Mouse (Mus musculus) liver, embryonic 14.5 days (tissue): Measurements from ENCODE around the gene Acnat2. TPM values are rescaled to one million over a fixed set of nuclear protein-coding genes. Genes with fewer than 3 reads are reported as not detected.
"Not testable (repeated sequence)": the region's sequence is repeated elsewhere in the genome, so short reads cannot be mapped to it uniquely, and the experiment has no call there.

Source experiments
- ATAC-seq: fragments of 200-750 bp; cut with Nextera tagmentation; 2 replicates; pipeline ENCODE4 v1.8.0; 2017; ENCODE audit warnings: moderate number of reproducible peaks, mild to moderate bottlenecking, moderate library complexity; ENCODE audit not compliant: insufficient read depth
- DNase-seq, 3 experiments: peaks; one replicate each; pipeline ENCODE4 v3.0.0-alpha.2; 2012 to 2013; ENCODE audit warnings: low read depth in 3 of 3, low spot score in 3 of 3
- H3K27ac ChIP-seq: fragments of 300-500 bp; sonication (generic); 2 replicates; pipeline ENCODE4 v1.5.1; 2014; ENCODE audit warnings: moderate library complexity, mild to moderate bottlenecking, control low read depth, inconsistent platforms
- H3K27me3 ChIP-seq: fragments of 300-500 bp; sonication (generic); 2 replicates; pipeline ENCODE4 v1.6.1; 2014; ENCODE audit warnings: mild to moderate bottlenecking, low read length, moderate library complexity; ENCODE audit not compliant: control insufficient read depth, insufficient read depth
- H3K36me3 ChIP-seq: fragments of 300-500 bp; sonication (generic); replicated peaks from 2 replicates; pipeline ENCODE4 v1.6.1; 2014; ENCODE audit warnings: low read depth; ENCODE audit not compliant: control insufficient read depth, insufficient read depth
- H3K4me1 ChIP-seq, 2 experiments: fragments of 200-500 bp in 1 of 2; fragments of 300-500 bp in 1 of 2; sonication (generic) in 1 of 2; replicated peaks; 2 replicates each; pipeline ENCODE4 v1.6.1; 2012 to 2014; ENCODE audit warnings: antibody characterized with exemption in 1 of 2, inconsistent platforms in 1 of 2, low read length in 1 of 2; ENCODE audit not compliant: control insufficient read depth in 2 of 2, insufficient read depth in 2 of 2
- H3K4me2 ChIP-seq: fragments of 300-500 bp; sonication (generic); 2 replicates; pipeline ENCODE4 v1.6.1; 2014; ENCODE audit warnings: low read depth, mild to moderate bottlenecking, control low read depth, moderate library complexity
- H3K4me3 ChIP-seq, 2 experiments: fragments of 200-500 bp in 1 of 2; fragments of 300-500 bp in 1 of 2; sonication (generic) in 1 of 2; 2 replicates each; pipeline ENCODE4 v1.5.1; 2012 to 2014; ENCODE audit warnings: low read depth in 2 of 2, low read length in 2 of 2, mild to moderate bottlenecking in 2 of 2, control low read depth in 1 of 2, inconsistent platforms in 1 of 2, moderate library complexity in 1 of 2; ENCODE audit not compliant: insufficient read depth in 1 of 2
- H3K9ac ChIP-seq: fragments of 300-500 bp; sonication (generic); replicated peaks from 2 replicates; pipeline ENCODE4 v1.6.1; 2014; ENCODE audit warnings: mild to moderate bottlenecking, control low read depth, moderate library complexity
- H3K9me3 ChIP-seq: fragments of 300-500 bp; sonication (generic); 2 replicates; pipeline ENCODE4 v1.6.1; 2016; ENCODE audit warnings: low read length, mixed read lengths; ENCODE audit not compliant: control insufficient read depth
- CTCF ChIP-seq: IDR thresholded peaks from 2 replicates; pipeline ENCODE4 v1.5.1; 2016; ENCODE audit warnings: antibody characterized with exemption, low read depth, control low read depth
- EP300 ChIP-seq: IDR thresholded peaks from 2 replicates; pipeline ENCODE4 v1.6.1; 2016; ENCODE audit warnings: antibody characterized with exemption, low read depth
- WGBS: fragments of 180-500 bp; shearing (Covaris S2); extraction: QIAGEN DNeasy Blood & Tissue Kit; methylation state at CpG from one replicate; pipeline ENCODE4 v1.1.7; 2014; ENCODE audit not compliant: insufficient replicate concordance; 5-methylcytosine and 5-hydroxymethylcytosine counted together
- polyA plus RNA-seq, 2 experiments: library from polyadenylated mRNA; depleted of rRNA in 1 of 2; stranded (reverse) in 1 of 2; unstranded in 1 of 2; fragments of >200 nt; fragmentation: Nextera tagmentation in 1 of 2; extraction: Ambion mirVana in 1 of 2; gene quantifications; 2 replicates each; pipeline versions ENCODE4 v1.2.1 to v1.2.3; 2012 to 2014

Gene Acnat2
- polyA plus RNA-seq, 2 experiments = 0.20 TPM

DNA sequence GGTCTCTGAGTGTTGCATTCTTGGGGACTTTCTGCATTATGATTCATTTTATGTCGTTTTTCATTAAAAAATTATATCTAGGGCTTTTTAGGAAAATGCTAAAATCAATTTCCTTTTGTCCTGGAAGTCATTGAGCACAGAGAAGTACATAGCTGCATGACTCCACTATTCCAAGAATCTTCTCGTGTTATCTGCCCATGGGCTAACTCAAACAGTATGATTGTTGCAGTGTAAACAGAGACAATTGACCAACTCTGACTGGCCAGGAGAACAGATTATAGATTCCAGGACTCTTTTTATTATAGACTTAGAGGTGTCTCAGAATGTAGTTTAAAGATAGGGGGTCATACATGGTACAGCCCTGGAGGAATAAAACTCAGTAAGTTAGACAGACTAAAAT lies 21.1 kb downstream of the Acnat2 start:
- no peak for TF ChIP-seq CTCF
- TF ChIP-seq EP300 = no peak
- Histone ChIP-seq H3K4me3 (no peak overlapping the region), H3K4me2 (no peak overlapping the region), H3K9ac (no peak overlapping the region), H3K27ac (no peak overlapping the region), H3K4me1 (0 out of 4 replicates have a peak, but pooled peaks cover 0 to 2% of the 10 kb centered on the region in 2 experiments), H3K27me3 (no peaks in the 10 kb centered on the region), H3K9me3 (no peaks in the 10 kb centered on the region), H3K36me3 (no peaks in the 10 kb centered on the region)
- ATAC-seq (no peak), DNase-seq (no peak)
- 27% methylated on average over 2 of the region's 2 CpGs for WGBS

DNA sequence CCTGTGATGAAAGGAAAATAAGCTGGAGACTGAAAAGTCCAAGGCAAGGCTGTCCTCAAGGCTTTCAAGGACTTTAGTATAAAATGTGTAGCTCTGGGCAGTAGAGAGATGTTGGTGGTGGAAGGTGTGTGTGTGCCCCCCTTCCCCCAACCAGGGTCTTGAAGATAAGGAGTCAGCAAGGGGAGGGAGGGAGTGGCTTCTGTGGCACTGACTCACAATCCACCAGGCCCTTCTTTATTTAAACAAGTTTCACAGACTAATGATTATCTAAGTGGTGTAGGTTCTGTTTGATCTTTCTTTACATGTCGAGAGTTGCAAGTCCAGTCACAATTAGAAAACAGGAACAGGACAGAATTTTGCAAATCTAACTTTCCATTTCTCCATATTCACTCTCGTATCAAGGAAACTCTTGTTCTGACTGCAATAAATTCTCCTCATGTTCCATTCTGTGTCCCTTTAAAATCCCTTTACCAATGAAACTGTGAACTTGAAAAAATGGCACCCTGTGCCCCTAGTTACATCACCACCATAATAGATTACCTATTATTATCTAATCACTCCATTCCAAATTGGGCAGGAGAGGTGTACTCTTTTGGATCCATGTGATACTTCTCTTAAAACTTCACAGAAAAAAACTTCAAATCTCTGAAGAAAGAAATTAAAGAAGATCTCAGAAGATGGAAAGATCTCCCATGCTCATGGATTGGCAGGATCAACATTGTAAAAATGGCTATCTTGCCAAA lies 24.2 kb downstream of the Acnat2 start:
- H3K36me3 ChIP-seq, H3K9me3 ChIP-seq, H3K9ac ChIP-seq, H3K27ac ChIP-seq, H3K4me2 ChIP-seq, H3K27me3 ChIP-seq, DNase-seq, ATAC-seq, H3K4me1 ChIP-seq, H3K4me3 ChIP-seq: not testable (repeated sequence)
- WGBS = 32% methylated on average over 1 of the region's 2 CpGs

DNA sequence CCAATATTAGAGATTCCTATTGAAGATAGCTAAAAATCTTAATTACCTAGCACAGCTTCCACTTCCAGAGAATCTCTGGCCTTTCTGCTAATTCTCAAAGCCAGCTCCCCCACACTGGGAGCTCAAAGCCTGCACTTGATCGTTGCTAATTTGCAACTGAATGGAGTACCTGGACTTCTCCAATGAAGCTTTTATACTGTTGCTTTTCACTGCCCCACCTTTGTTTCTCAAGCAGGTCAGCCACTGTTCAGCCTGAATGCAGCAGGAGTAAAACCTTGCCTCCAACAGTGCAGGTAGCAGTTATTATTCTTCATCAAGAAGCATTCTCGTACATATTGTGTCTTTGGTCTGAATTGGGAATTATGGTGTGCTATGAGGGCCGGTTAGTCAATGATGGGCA lies 39.9 kb downstream of the Acnat2 start:
- H3K9ac ChIP-seq, H3K4me2 ChIP-seq, H3K9me3 ChIP-seq, DNase-seq, H3K27ac ChIP-seq, H3K4me3 ChIP-seq, H3K4me1 ChIP-seq, H3K27me3 ChIP-seq, H3K36me3 ChIP-seq, ATAC-seq: not testable (repeated sequence)
- 61% methylated on average over 3 of the region's 3 CpGs for WGBS

DNA sequence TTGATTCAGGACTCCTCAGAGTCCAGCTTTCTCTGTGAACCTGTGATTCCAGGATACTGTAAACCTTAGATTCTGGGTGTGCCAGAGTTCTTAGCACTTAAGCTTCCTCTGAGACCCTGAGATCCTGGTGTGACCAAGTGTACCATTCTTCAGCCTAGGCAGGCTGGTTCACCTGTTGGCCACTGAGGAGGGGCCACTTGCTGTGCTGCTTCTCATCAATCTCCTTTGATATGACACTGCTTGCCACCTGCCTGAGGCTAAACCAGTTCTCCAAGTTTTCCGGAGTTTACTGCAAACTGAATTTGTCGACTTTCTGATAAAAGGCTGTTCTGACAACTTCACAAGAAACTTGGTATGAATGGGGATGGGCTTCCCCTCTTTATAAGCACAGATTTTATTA lies 50.9 kb downstream of the Acnat2 start:
- ATAC-seq = no peak
- no peak overlapping the region for H3K4me2 ChIP-seq

DNA sequence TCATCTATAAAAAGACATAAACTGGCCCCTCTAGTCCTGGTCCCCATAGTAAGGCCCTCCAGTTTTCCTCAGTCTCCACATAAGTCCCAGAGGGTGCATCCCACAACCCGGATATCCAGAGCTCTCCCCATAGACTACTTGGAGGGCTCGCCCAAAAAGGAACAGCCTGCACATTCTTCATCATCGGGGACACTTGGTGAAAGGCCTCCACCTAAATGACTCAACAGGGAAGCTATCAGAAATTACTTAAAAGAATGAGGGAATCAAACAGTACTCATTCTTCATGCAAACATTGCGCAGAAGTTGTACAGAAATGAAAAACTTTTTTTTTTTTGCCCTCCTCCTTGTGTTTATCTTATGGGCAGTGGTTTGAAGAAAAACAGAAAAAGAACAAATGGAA lies 57.5 kb downstream of the Acnat2 start:
- TF ChIP-seq EP300 (no peak), CTCF (no peak)

More for the DNA sequence above, 50.9 kb downstream of the Acnat2 start:
- no peak overlapping the region for H3K9ac ChIP-seq
- 55% methylated on average over 2 of the region's 2 CpGs for WGBS
- no peaks in the 10 kb centered on the region for H3K4me1 ChIP-seq
- DNase-seq = no peak
- H3K27ac ChIP-seq = no peak overlapping the region
- no peaks in the 10 kb centered on the region for H3K9me3 ChIP-seq
- TF ChIP-seq EP300 (no peak), CTCF (no peak)
- no peaks in the 10 kb centered on the region for H3K36me3 ChIP-seq
- H3K4me3 ChIP-seq = no peak overlapping the region
- H3K27me3 ChIP-seq = no peaks in the 10 kb centered on the region

More for the DNA sequence above, 57.5 kb downstream of the Acnat2 start:
- no peaks in the 10 kb centered on the region for H3K9me3 ChIP-seq
- DNase-seq (no peak), ATAC-seq (no peak)
- H3K36me3 ChIP-seq = no peaks in the 10 kb centered on the region
- WGBS = 66% methylated on average over 4 of the region's 4 CpGs
- no peak overlapping the region for H3K4me2 ChIP-seq
- no peak overlapping the region for H3K9ac ChIP-seq
- H3K4me1 ChIP-seq = no peaks in the 10 kb centered on the region
- H3K27ac ChIP-seq = no peak overlapping the region
- no peaks in the 10 kb centered on the region for H3K27me3 ChIP-seq
- no peak overlapping the region for H3K4me3 ChIP-seq
